Mouse (Mus musculus) hindbrain, embryonic 15.5 days (tissue): ENCODE results near the gene Tmem265. TPM values are rescaled to one million over a fixed set of nuclear protein-coding genes. Genes with fewer than 3 reads are reported as not detected.

Experiments
- ATAC-seq: fragments of 200-750 bp; cut with Nextera tagmentation; 2 replicates; pipeline ENCODE4 v1.8.0; 2017; ENCODE audit warnings: low read depth, moderate number of reproducible peaks, moderate TSS enrichment; ENCODE audit not compliant: low FRiP score
- H3K27ac ChIP-seq: fragments of 300-500 bp; sonication (generic); replicated peaks from 2 replicates; pipeline ENCODE4 v1.5.1; 2015; ENCODE audit warnings: mild to moderate bottlenecking, inconsistent platforms
- H3K27me3 ChIP-seq: fragments of 300-500 bp; sonication (generic); 2 replicates; pipeline ENCODE4 v1.6.1; 2015; ENCODE audit warnings: control low read depth, inconsistent platforms
- H3K36me3 ChIP-seq: fragments of 300-500 bp; sonication (generic); 2 replicates; pipeline ENCODE4 v1.6.1; 2015; ENCODE audit warnings: control low read depth, inconsistent platforms
- H3K4me1 ChIP-seq: fragments of 300-500 bp; sonication (generic); replicated peaks from 2 replicates; pipeline ENCODE4 v1.6.1; 2015; ENCODE audit warnings: control low read depth, inconsistent platforms
- H3K4me2 ChIP-seq: fragments of 300-500 bp; sonication (generic); 2 replicates; pipeline ENCODE4 v1.6.1; 2015; ENCODE audit warnings: moderate library complexity, mild to moderate bottlenecking, inconsistent platforms
- H3K4me3 ChIP-seq: fragments of 300-500 bp; sonication (generic); 2 replicates; pipeline ENCODE4 v1.5.1; 2015; ENCODE audit warnings: mild to moderate bottlenecking, inconsistent platforms
- H3K9ac ChIP-seq: fragments of 300-500 bp; sonication (generic); 2 replicates; pipeline ENCODE4 v1.6.1; 2015; ENCODE audit warnings: inconsistent platforms
- H3K9me3 ChIP-seq: fragments of 300-500 bp; sonication (generic); 2 replicates; pipeline ENCODE4 v1.6.1; 2016; ENCODE audit warnings: control low read depth, inconsistent platforms
- WGBS: fragments of 180-500 bp; shearing (Covaris S2); methylation state at CpG from one replicate; pipeline ENCODE4 v1.1.7; 2015; 5-methylcytosine and 5-hydroxymethylcytosine counted together
- polyA plus RNA-seq: library from polyadenylated mRNA; unstranded; fragments of >200 nt; fragmentation: Nextera tagmentation; extraction: Ambion mirVana; gene quantifications from 2 replicates; pipeline ENCODE4 v1.2.1, GENCODE M21; 2015

The Tmem265 gene
- polyA plus RNA-seq, 1 experiment from 2014 or later = 7.6 TPM

DNA sequence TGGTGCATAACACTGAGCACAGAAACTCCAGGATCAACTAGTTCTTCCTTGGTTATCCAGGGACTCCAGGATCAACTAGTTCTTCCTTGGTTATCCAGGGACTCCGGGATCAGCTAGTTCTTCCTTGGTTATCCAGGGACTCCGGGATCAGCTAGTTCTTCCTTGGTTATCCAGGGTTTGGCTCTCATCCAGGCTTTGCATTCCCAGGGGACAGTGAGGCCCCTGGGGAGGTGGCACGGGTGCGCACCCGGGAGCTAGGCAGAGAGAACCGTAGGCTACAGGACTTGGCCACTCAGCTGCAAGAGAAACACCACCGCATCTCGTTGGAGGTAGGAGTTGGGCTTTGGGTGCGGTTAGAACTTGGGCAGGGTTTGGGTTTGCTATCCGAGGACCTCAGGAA is 29.9 kb downstream of the Tmem265 start:
- no peak overlapping the region for H3K9ac ChIP-seq
- H3K4me2 ChIP-seq = no peak overlapping the region
- no peak for ATAC-seq
- WGBS = 89% methylated on average over 10 of the region's 10 CpGs
- peaks cover 20% of the 10 kb centered on the region for H3K4me1 ChIP-seq
- peaks cover 51% of the 10 kb centered on the region for H3K36me3 ChIP-seq
- H3K4me3 ChIP-seq = no peak overlapping the region
- no peak overlapping the region for H3K27ac ChIP-seq
- no peaks in the 10 kb centered on the region for H3K27me3 ChIP-seq
- H3K9me3 ChIP-seq = no peaks in the 10 kb centered on the region

DNA sequence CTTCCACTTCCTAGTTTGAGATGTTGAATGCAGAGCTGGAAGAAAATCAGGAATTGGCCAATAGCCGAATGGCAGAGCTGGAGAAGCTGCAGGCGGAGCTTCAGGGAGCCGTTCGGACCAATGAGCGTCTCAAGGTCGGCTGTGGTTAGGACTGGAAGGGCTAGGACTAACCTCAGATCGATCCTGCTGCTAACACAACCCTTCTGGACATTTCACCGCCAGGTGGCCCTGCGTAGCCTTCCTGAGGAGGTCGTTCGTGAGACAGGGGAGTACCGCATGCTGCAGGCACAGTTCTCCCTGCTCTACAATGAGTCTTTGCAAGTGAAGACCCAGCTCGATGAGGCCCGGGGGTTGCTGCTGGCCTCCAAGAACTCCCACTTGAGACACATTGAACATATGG is 31.4 kb downstream of the Tmem265 start:
- Histone ChIP-seq H3K27me3 (no peaks in the 10 kb centered on the region), H3K4me1 (peaks cover 14% of the 10 kb centered on the region), H3K4me2 (no peak overlapping the region), H3K4me3 (no peak overlapping the region), H3K36me3 (peaks cover 65% of the 10 kb centered on the region), H3K27ac (no peak overlapping the region), H3K9me3 (no peaks in the 10 kb centered on the region), H3K9ac (no peak overlapping the region)
- 93% methylated on average over 14 of the region's 14 CpGs for WGBS
- no peak for ATAC-seq

DNA sequence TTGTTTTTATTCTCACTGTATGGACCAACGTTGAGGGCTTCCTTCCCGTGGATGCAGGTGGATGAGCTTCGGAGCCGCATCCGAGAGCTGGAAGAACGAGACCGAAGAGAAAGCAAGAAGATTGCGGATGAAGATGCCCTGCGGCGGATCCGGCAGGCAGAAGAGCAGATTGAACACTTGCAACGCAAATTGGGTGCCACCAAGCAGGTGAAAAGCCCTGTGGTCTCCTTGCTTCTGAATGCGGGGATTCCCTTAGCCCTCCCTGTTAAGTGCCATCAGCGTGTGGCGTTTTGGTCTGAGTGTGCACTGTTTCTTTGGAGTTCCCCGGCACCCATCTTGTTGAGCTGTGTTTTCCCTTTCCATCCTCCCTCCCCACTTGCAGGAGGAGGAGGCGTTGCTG is 35.6 kb downstream of the Tmem265 start:
- 96% methylated on average over 17 of the region's 17 CpGs for WGBS
- Histone ChIP-seq H3K4me2 (no peak overlapping the region), H3K9ac (no peak overlapping the region), H3K27me3 (no peaks in the 10 kb centered on the region), H3K36me3 (peaks cover 92% of the 10 kb centered on the region), H3K4me1 (no peaks in the 10 kb centered on the region), H3K9me3 (no peaks in the 10 kb centered on the region), H3K27ac (no peak overlapping the region), H3K4me3 (no peak overlapping the region)
- ATAC-seq = no peak

DNA sequence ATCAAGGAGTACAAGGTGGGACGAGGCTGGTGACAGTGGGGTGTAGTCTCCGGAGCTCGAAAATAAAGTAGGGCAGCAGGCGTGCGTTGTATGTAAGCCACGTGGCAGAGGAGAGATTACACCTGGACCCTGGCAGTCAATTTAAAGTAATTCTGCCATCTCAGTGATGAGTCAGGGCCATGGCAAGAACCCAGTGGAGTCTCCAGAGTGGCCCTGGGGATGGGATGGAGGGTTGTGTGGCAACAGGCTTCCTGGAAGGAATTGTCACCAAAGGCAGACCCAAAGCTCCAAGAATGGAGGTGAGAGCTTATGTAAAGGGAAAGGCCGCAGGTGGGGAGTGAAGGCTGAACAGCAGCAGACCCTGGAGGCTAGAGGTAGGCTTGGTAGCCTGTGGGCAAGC is 39.4 kb downstream of the Tmem265 start:
- H3K27me3 ChIP-seq = no peaks in the 10 kb centered on the region
- 96% methylated on average over 7 of the region's 7 CpGs for WGBS
- no peak for ATAC-seq
- H3K9me3 ChIP-seq = no peaks in the 10 kb centered on the region
- no peak overlapping the region for H3K4me2 ChIP-seq
- H3K27ac ChIP-seq = no peak overlapping the region
- no peak overlapping the region for H3K9ac ChIP-seq
- no peaks in the 10 kb centered on the region for H3K4me1 ChIP-seq
- H3K4me3 ChIP-seq = no peak overlapping the region
- peaks cover 77% of the 10 kb centered on the region for H3K36me3 ChIP-seq

DNA sequence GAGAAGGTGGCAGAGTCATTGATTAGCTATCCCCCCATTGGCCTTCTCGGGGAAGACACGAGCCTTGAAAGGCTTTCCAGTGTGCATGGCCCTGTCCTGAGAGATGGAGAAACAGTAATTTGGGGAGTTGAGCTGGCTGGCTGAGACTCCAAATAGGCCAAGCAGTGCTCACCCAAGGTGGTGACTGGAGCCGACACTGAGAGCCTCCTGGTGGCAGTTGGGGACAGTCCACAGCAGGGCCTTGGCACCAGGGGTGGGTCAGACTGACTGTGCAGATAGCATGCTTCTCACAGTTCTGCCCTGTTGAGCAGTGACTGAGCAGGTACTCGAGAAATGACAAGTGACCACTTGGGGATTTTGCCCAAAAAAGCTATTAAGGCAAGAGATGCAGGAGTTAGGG is 40.5 kb downstream of the Tmem265 start:
- no peak overlapping the region for H3K4me2 ChIP-seq
- H3K9ac ChIP-seq = no peak overlapping the region
- H3K36me3 ChIP-seq = peaks cover 70% of the 10 kb centered on the region
- H3K9me3 ChIP-seq = no peaks in the 10 kb centered on the region
- no peak for ATAC-seq
- H3K27ac ChIP-seq = no peak overlapping the region
- no peaks in the 10 kb centered on the region for H3K27me3 ChIP-seq
- H3K4me3 ChIP-seq = no peak overlapping the region
- no peaks in the 10 kb centered on the region for H3K4me1 ChIP-seq
- WGBS = 85% methylated on average over 4 of the region's 4 CpGs

DNA sequence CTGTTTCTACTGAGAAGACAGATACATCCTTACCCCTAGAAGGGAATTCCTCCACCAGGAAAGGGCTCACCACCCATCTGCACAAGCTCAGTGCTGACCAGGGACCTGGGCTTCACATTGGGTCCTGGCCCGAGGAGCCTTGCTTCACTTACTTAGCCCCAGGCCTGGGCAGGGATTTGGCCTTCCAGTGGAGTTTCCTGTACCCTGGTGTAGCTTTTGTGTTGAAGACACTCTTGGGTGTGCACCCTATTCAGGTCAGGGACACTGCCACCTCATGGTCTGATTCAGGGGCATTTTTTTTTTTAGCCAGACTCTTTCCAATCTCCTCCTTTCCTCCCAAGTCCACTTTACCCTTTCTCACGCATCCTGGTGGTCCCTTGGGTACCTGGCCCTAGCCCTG is 41.7 kb downstream of the Tmem265 start:
- no peak overlapping the region for H3K27ac ChIP-seq
- 97% methylated on average over 2 of the region's 2 CpGs for WGBS
- H3K36me3 ChIP-seq = peaks cover 71% of the 10 kb centered on the region
- H3K4me2 ChIP-seq = no peak overlapping the region
- no peaks in the 10 kb centered on the region for H3K27me3 ChIP-seq
- H3K9ac ChIP-seq = no peak overlapping the region
- H3K4me1 ChIP-seq = no peaks in the 10 kb centered on the region
- H3K4me3 ChIP-seq = no peak overlapping the region
- ATAC-seq = no peak
- H3K9me3 ChIP-seq = no peaks in the 10 kb centered on the region

DNA sequence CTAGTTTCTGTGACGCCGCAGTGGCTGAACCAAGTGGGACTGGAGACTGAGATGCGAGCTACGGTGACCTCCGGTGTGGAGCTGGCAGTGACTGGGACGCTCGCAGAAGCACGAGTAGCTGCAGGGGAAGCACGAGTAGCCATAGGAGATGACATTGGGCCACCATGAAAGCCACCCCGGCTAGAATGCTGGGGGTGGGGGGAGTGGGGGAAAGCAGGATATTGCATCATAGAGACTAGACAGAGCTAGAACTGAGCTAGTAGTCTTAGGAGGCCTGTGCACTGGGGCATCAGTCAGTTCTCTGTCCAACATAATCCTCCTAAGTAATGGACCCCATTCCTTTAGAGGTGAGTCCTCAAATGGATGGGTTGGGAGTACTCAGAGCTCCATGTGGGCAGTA is 43.1 kb downstream of the Tmem265 start:
- Histone ChIP-seq H3K27ac (no peak overlapping the region), H3K9me3 (no peaks in the 10 kb centered on the region), H3K4me1 (no peaks in the 10 kb centered on the region), H3K27me3 (no peaks in the 10 kb centered on the region), H3K9ac (no peak overlapping the region), H3K4me2 (no peak overlapping the region), H3K36me3 (peaks cover 72% of the 10 kb centered on the region), H3K4me3 (no peak overlapping the region)
- no peak for ATAC-seq
- 90% methylated on average over 10 of the region's 10 CpGs for WGBS

DNA sequence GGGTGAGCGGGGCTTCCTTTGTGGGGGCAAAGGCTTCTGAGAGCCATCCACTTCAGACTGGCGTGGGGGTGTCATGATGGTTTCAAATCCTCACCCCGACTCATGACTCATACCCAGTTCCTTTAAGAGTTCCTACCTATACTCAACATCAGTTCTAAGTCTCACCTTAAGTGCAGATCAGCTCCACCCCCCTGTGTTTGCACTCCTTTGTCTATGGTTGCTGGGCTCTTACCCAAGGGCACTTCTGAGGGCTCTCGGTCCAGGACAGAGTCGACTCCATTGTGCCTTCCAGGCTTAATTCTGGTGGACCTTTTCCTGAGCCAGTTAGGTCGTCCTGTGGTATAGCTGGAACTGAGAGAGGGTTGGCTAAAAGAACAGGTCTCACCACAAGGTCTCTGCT is 46.0 kb downstream of the Tmem265 start:
- Histone ChIP-seq H3K4me1 (no peaks in the 10 kb centered on the region), H3K4me2 (no peak overlapping the region)
- WGBS = 86% methylated on average over 6 of the region's 6 CpGs

DNA sequence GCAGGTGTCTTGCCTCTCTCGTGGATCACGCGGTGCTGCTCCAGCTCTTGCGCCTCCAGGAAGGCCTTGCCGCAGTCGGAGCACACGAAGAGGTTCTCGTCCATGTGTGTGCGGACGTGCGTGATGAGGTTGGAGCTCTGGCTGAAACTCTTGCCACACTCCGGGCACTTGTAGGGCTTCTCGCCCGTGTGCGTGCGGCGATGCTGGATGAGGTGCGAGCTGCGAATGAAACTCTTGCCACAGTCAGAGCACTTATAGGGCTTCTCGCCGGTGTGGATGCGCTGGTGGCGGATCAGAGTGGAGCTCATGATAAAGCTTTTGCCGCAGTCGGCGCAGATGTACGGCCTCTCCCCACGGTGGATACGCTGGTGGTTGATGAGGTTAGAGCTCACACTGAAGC is 49.8 kb downstream of the Tmem265 start:
- Histone ChIP-seq H3K27ac (no peak overlapping the region), H3K4me2 (no peak overlapping the region), H3K36me3 (peaks cover 62% of the 10 kb centered on the region), H3K9ac (no peak overlapping the region), H3K9me3 (no peaks in the 10 kb centered on the region), H3K4me3 (no peak overlapping the region), H3K27me3 (no peaks in the 10 kb centered on the region), H3K4me1 (peaks cover 16% of the 10 kb centered on the region)
- 97% methylated on average over 29 of the region's 29 CpGs for WGBS
- ATAC-seq = no peak

More for the DNA sequence above, 46.0 kb downstream of the Tmem265 start:
- Histone ChIP-seq H3K4me3 (no peak overlapping the region), H3K27ac (no peak overlapping the region), H3K27me3 (no peaks in the 10 kb centered on the region), H3K9ac (no peak overlapping the region), H3K36me3 (peaks cover 77% of the 10 kb centered on the region), H3K9me3 (no peaks in the 10 kb centered on the region)
- ATAC-seq = no peak

DNA sequence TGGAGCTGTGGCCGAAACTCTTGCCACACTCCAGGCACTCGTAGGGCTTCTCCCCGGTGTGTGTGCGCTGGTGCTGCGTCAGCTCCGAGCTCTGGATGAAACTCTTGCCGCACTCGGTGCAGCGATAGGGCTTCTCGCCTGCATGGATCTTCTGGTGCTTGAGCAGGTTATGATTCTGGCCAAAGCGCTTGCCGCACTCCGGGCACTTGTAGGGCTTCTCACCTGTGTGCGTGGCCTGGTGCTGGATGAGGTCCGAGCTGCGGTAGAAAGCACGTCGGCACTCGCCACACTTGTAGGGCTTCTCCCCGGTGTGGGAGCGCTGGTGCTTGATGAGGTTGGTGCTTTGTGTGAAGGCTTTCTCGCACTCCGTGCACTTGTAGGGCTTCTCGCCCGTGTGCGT is 50.4 kb downstream of the Tmem265 start:
- 95% methylated on average over 26 of the region's 26 CpGs for WGBS
- Histone ChIP-seq H3K4me2 (no peak overlapping the region), H3K27me3 (no peaks in the 10 kb centered on the region), H3K27ac (no peak overlapping the region), H3K36me3 (peaks cover 60% of the 10 kb centered on the region), H3K4me3 (no peak overlapping the region), H3K9me3 (no peaks in the 10 kb centered on the region), H3K9ac (no peak overlapping the region), H3K4me1 (peaks cover 22% of the 10 kb centered on the region)
- ATAC-seq = no peak

DNA sequence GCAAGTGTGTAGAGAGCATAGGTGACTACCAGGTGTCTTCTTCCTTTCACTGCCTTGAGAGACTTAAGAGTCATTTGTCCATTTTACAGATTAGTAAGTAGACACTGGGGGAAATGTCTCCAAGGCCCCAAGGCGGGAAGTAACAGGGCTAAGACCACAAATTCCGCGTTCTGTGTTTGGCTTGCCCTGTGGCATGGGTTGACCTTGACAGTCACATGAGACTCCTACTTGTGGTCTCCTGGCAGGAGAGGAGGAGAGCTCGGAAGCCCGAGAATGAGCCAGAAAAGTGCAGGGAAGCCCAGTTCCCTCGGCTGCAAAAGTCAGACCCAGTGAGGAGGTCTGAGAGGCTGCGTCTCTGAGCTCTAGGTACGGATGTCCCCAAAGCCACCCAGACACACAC is 52.3 kb downstream of the Tmem265 start:
- Histone ChIP-seq H3K4me3 (peak overlapping the region; percentile 99; the same call in 1 of the 2 replicates), H3K4me2 (peak overlapping the region; percentile 71), H3K9me3 (no peaks in the 10 kb centered on the region), H3K36me3 (peaks cover 41% of the 10 kb centered on the region), H3K4me1 (peaks cover 34% of the 10 kb centered on the region), H3K27me3 (no peaks in the 10 kb centered on the region), H3K9ac (no peak overlapping the region), H3K27ac (no peak overlapping the region)
- ATAC-seq = no peak
- WGBS = 89% methylated on average over 8 of the region's 8 CpGs

DNA sequence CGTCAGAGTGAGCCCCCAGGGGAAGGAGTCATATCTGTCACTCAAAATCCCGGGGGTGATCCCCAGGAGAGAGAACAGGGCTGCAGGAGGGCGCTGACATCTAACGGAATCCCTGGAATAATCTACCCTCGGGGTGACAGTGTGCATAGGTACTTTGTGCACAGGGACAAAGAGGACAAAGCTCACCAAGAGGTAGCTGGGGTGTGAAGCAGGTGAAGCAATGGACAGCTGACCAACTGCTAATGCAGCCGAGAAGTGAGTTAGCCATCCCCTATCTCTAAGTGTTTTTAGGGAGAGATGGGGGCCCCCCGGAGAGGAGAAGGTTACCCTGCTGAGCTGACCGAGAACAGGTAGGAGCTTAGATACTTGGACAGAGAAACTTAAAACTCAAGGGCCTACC is 52.9 kb downstream of the Tmem265 start:
- Histone ChIP-seq H3K9ac (peak overlapping the region; percentile 89), H3K36me3 (peaks cover 35% of the 10 kb centered on the region), H3K27me3 (no peaks in the 10 kb centered on the region), H3K4me1 (peaks cover 34% of the 10 kb centered on the region), H3K4me3 (peak overlapping the region; percentile 99), H3K4me2 (peak overlapping the region; percentile 71), H3K27ac (no peak overlapping the region), H3K9me3 (no peaks in the 10 kb centered on the region)
- WGBS = 21% methylated on average over 8 of the region's 8 CpGs
- ATAC-seq = no peak

DNA sequence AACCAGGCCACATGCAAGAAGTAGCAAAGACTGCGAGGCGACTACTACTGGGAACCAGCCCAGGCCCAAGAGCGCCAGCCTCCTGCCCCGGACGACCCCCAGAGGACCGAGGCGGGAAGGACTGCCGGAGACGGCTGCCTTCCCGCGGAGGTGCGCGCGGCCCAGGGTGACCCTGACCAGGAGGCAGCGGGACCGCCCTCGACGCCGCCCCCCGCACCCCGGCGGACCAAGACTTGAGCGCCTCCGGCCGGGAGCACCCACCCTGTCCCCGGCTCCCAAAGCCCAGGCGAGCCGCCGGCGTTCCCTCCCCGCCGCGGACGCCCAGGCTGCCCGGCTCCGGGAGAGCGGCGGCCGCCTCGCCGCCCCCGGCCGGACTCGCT is 53.3 kb downstream of the Tmem265 start:
- H3K9ac ChIP-seq = peak overlapping the region; percentile 89
- no peaks in the 10 kb centered on the region for H3K27me3 ChIP-seq
- H3K9me3 ChIP-seq = no peaks in the 10 kb centered on the region
- peaks cover 31% of the 10 kb centered on the region for H3K36me3 ChIP-seq
- peak overlapping the region; percentile 99 for H3K4me3 ChIP-seq
- peak overlapping the region; percentile 89 for H3K27ac ChIP-seq
- under 1% methylated on average over 16 of the region's 44 CpGs for WGBS
- peak; percentile 21 for ATAC-seq
- H3K4me1 ChIP-seq = peaks cover 34% of the 10 kb centered on the region
- H3K4me2 ChIP-seq = peak overlapping the region; percentile 71
